Comparison of ENCODE assay signal across 9 mouse cellular contexts in the genomic region with DNA sequence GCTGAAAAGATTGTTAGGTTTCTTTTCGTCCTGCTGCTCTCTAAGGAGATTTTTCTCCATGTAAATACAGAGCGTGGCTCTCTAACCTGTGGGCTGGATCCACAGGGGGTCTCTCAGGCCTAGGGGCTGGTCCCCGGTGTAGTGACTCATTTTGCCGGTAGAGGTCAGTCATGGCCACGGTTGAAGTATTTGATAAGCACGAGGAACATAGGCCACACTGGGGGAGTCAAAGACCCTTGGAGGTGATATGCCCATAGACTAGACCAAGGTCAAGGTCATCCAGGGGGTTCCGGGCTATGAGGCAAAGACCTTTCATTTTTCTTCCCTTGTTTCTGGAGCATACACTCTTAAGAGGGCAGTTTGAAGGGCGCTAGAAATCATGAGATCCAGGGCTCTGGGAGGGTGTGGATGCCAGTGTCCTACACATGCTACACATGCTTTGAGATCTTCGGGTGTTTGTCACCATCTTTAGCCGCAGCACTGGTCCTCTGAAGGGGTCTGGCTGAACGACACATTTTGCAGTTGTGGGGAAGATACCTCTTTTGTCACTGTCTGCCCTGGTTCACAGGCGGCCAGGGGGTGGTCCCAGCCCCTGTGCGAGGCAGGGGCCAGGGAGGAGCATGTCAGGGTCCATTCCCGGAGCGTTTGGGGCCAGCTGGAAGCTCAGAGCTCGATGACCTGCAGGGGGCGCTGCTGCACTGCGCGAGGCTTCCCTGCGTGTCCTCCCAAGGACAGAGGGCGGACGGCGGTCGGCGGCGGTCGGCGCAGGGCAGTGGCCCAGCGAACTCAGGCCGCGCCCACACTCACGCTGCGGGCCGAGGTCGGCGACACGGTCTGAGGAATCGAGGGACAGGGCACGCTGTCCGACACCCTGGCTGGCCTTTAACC.
DNase-seq lines count a peak whose midpoint lies in the region; ATAC-seq lines count a peak whose summit lies in the region.
"Had no signal": no experiment of that assay in that cellular context is flagged by ENCODE, and none has a peak within 500 bp of the region (broad histone marks: within the 10 kb centered on the region; RNA-seq: fewer than 3 reads in every experiment).

No protein-coding gene starts in this region.

- peak; percentile 70 for DNase-seq in adrenal gland, adult 8-10 months
- DNase-seq in embryo, embryonic 10 days (ENCODE audit: low spot score): peak; percentile 98
- peak; percentile 56 to 67 for DNase-seq in gastrocnemius, postnatal 36 days
- DNase-seq in left cerebral cortex, postnatal 14 days (ENCODE audit: low spot score in 2 of 2): peak; percentile 84 to 90
- peak; percentile 98 for DNase-seq in right cerebral cortex, postnatal 4 days

- H3K4me1 ChIP-seq in intestine, embryonic 15.5 days (replicated peaks): 0 out of 2 replicates have a peak, but pooled peaks cover 3% of the 10 kb centered on the region

- H3K27ac ChIP-seq in intestine, embryonic 15.5 days: no peak overlapping the region

- peak overlapping the region; percentile 36 for H3K4me3 ChIP-seq in intestine, embryonic 15.5 days (replicated peaks)
- H3K4me3 ChIP-seq: myocyte had no signal

- peak overlapping the region; percentile 28; the same call in 1 of the 2 replicates for H3K9ac ChIP-seq in intestine, embryonic 15.5 days

- H3K4me2 ChIP-seq in intestine, embryonic 15.5 days (replicated peaks): peak overlapping the region; percentile 71

- intact Hi-C loops in gastrocnemius, postnatal 36 days (cut with DNase I): no loop called here
- intact Hi-C loops in left cerebral cortex, postnatal 14 days (cut with DNase I): loop anchor here (5.0 to 10.0 kb wide), 4 partner anchors 82 to 1634 kb away; no protein-coding TSS in a partner anchor

- no peaks in the 10 kb centered on the region for H3K9me3 ChIP-seq in intestine, embryonic 15.5 days

- 4% methylated on average over 40 of the region's 40 CpGs for WGBS in intestine, embryonic 15.5 days

- H3K27me3 ChIP-seq in intestine, embryonic 15.5 days (replicated peaks): no peaks in the 10 kb centered on the region

- H3K36me3 ChIP-seq in intestine, embryonic 15.5 days: no peaks in the 10 kb centered on the region

- ATAC-seq in intestine, embryonic 15.5 days: peak; percentile 95
- ATAC-seq in megakaryocyte-erythroid progenitor cell, adult 5-6 weeks (replicated peaks; ENCODE audit: low FRiP score, low TSS enrichment, poor library complexity, severe bottlenecking): peak; percentile 96
- ATAC-seq in inflammation-experienced regulatory T-cells, adult 6 months: no peak
